Mouse (Mus musculus): ENCODE measurements at regions not wholly inside any gene's neighbourhood (a gene's known extent, or its start where the extent isn't known, plus 50 kb on each side); places are given as distances from the start of the nearest gene placed in this dataset.

DNA sequence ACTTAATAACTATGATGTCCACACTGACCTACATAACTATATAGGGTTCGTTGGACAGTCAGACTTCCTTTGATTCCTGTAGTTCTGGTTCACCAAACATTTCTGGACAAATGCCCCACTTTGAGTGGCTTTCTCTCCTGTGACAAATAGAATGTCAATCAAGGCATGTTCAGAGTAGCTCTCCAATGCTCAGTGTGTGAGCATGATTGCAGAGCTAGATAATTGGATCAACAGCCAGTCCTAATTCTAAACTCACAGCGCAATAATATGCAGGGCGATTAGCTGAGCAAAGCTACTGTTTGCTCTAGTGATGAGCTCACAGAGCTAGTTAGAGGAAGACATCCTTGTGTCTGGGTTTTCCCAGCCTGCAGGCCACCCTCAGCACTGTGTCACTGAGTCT lies 692.1 kb downstream of the Tmem132b start:
- H3K9ac ChIP-seq (ENCODE audit: low read depth, low read length) = no peak overlapping the region
- H3K36me3 ChIP-seq (ENCODE audit: insufficient read depth, low read length) = no peaks in the 10 kb centered on the region
- no peak for TF ChIP-seq CTCF (IDR thresholded peaks at IDR 0.05; ENCODE audit: low read depth)
- no peak overlapping the region for H3K4me2 ChIP-seq (ENCODE audit: low read length)
- no peaks in the 10 kb centered on the region for H3K4me1 ChIP-seq (replicated peaks; ENCODE audit: insufficient read depth, low read length)
- no peak overlapping the region for H3K4me3 ChIP-seq (replicated peaks; ENCODE audit: low read depth, low read length)
- H3K9me3 ChIP-seq (replicated peaks; ENCODE audit: low read length) = no peaks in the 10 kb centered on the region
- 85% methylated on average over 3 of the region's 3 CpGs for WGBS
- no peak overlapping the region for H3K27ac ChIP-seq
- no peaks in the 10 kb centered on the region for H3K27me3 ChIP-seq (ENCODE audit: insufficient read depth, low read length)
- no peak for ATAC-seq (replicated peaks; ENCODE audit: low FRiP score, low read depth)
- no peak for DNase-seq (ENCODE audit: low spot score)

DNA sequence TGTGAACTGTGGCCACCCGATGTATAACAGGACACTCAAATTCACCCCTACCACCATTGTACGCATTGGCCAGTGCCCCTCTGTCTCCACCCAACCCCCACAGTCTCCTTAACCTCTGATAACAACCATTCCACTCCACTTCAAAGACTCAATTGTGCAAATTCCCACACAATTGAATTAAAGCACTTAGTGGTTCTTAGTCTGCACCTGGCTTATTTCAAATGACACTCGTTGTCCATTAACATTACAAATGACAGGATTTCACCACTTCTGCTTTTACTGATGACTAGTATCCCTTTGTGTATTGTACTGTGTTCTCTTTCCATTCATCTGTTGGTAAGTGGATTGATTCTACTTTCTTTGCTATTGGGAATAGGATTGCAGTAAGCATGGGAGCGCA lies 699.2 kb downstream of the Tmem132b start:
- ATAC-seq (replicated peaks; ENCODE audit: low FRiP score, low read depth) (no peak), DNase-seq (ENCODE audit: low spot score) (no peak)
- H3K4me1 ChIP-seq (replicated peaks; ENCODE audit: insufficient read depth, low read length) = no peaks in the 10 kb centered on the region
- H3K4me3 ChIP-seq (replicated peaks; ENCODE audit: low read depth, low read length) = no peak overlapping the region
- H3K27ac ChIP-seq = no peak overlapping the region
- H3K4me2 ChIP-seq (ENCODE audit: low read length) = no peak overlapping the region
- H3K27me3 ChIP-seq (ENCODE audit: insufficient read depth, low read length) = no peaks in the 10 kb centered on the region
- TF ChIP-seq CTCF (IDR thresholded peaks at IDR 0.05; ENCODE audit: low read depth) = no peak
- WGBS = 84% methylated on average over 4 of the region's 4 CpGs
- no peaks in the 10 kb centered on the region for H3K36me3 ChIP-seq (ENCODE audit: insufficient read depth, low read length)
- H3K9me3 ChIP-seq (replicated peaks; ENCODE audit: low read length) = no peaks in the 10 kb centered on the region
- H3K9ac ChIP-seq (ENCODE audit: low read depth, low read length) = no peak overlapping the region

DNA sequence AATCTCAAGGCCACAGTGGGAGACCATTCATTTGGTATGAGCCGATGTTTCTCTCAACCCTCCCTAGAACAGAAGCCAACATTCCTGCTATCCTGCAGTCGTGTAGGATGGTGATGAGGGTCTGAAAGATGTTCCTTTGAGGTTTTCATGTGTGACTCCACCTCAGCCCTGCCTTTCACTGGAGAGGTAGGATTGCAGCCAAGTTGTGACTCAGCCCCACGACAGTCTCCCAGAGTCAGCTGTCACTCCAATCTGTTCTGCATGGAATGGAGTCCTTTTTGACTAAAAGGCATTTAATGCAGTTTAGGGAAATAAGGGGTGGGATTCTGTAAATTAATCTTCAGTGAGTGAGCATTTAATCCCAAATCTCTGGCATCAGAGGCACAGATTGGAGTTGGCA lies 706.5 kb downstream of the Tmem132b start:
- Histone ChIP-seq H3K4me1 (replicated peaks; ENCODE audit: insufficient read depth, low read length) (no peaks in the 10 kb centered on the region), H3K4me3 (replicated peaks; ENCODE audit: low read depth, low read length) (no peak overlapping the region), H3K27ac (no peak overlapping the region), H3K36me3 (ENCODE audit: insufficient read depth, low read length) (no peaks in the 10 kb centered on the region), H3K4me2 (ENCODE audit: low read length) (no peak overlapping the region), H3K27me3 (ENCODE audit: insufficient read depth, low read length) (no peaks in the 10 kb centered on the region), H3K9ac (ENCODE audit: low read depth, low read length) (no peak overlapping the region), H3K9me3 (replicated peaks; ENCODE audit: low read length) (no peaks in the 10 kb centered on the region)
- no peak for TF ChIP-seq CTCF (IDR thresholded peaks at IDR 0.05; ENCODE audit: low read depth)
- DNase-seq (ENCODE audit: low spot score) (no peak), ATAC-seq (replicated peaks; ENCODE audit: low FRiP score, low read depth) (no peak)
- WGBS = 70% methylated on average over 3 of the region's 3 CpGs

DNA sequence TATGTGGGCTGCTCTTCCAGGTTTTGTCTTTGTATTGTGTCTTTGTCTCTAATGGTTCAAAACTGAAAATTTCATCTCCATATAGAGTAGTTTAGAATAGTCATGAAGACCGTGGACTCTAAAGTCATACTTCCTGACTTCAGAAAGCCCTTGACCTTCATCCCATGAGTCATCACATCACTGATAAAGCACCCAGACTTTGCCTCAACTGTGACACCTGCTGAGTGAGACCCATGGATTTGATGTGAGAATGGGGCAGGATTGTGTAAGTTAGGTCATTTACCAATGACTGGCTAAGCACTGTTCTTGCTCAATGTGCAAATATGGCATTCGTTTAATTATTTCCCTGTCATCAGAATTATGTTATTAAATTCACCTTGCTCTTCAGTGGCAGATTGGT lies 714.2 kb downstream of the Tmem132b start:
- no peaks in the 10 kb centered on the region for H3K27me3 ChIP-seq (ENCODE audit: insufficient read depth, low read length)
- no peak overlapping the region for H3K4me2 ChIP-seq (ENCODE audit: low read length)
- no peak overlapping the region for H3K27ac ChIP-seq
- no peak for ATAC-seq (replicated peaks; ENCODE audit: low FRiP score, low read depth)
- no peak overlapping the region for H3K4me3 ChIP-seq (replicated peaks; ENCODE audit: low read depth, low read length)
- no peaks in the 10 kb centered on the region for H3K36me3 ChIP-seq (ENCODE audit: insufficient read depth, low read length)
- no peak for TF ChIP-seq CTCF (IDR thresholded peaks at IDR 0.05; ENCODE audit: low read depth)
- DNase-seq (ENCODE audit: low spot score) = no peak
- no peaks in the 10 kb centered on the region for H3K4me1 ChIP-seq (replicated peaks; ENCODE audit: insufficient read depth, low read length)
- WGBS = 87% methylated on average over 2 of the region's 2 CpGs
- H3K9ac ChIP-seq (ENCODE audit: low read depth, low read length) = no peak overlapping the region
- no peaks in the 10 kb centered on the region for H3K9me3 ChIP-seq (replicated peaks; ENCODE audit: low read length)

DNA sequence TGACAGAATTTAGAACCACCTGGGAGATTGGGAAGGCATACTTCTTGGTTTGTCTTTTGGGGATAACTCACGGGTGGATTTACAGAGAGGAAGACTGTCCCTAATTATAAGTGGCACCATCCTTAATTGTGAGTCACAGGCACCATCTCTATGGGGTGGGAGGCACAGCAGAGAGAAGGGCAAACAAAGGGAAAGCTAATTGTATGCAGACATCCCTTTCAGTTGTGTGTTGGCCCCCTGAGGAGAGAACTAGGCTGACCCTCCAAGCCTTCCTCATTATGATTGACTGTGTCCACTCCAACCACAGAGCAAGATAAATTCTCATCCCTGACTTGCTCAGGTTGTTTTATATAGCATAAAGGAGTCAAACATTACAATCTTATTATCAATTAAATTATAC lies 718.8 kb downstream of the Tmem132b start:
- DNase-seq (ENCODE audit: low spot score) (no peak), ATAC-seq (replicated peaks; ENCODE audit: low FRiP score, low read depth) (no peak)
- Histone ChIP-seq H3K9me3 (replicated peaks; ENCODE audit: low read length) (no peaks in the 10 kb centered on the region), H3K9ac (ENCODE audit: low read depth, low read length) (no peak overlapping the region), H3K4me1 (replicated peaks; ENCODE audit: insufficient read depth, low read length) (no peaks in the 10 kb centered on the region), H3K27ac (no peak overlapping the region), H3K4me3 (replicated peaks; ENCODE audit: low read depth, low read length) (no peak overlapping the region), H3K36me3 (ENCODE audit: insufficient read depth, low read length) (no peaks in the 10 kb centered on the region), H3K4me2 (ENCODE audit: low read length) (no peak overlapping the region), H3K27me3 (ENCODE audit: insufficient read depth, low read length) (no peaks in the 10 kb centered on the region)
- 75% methylated on average over 1 of the region's 1 CpGs for WGBS
- no peak for TF ChIP-seq CTCF (IDR thresholded peaks at IDR 0.05; ENCODE audit: low read depth)

DNA sequence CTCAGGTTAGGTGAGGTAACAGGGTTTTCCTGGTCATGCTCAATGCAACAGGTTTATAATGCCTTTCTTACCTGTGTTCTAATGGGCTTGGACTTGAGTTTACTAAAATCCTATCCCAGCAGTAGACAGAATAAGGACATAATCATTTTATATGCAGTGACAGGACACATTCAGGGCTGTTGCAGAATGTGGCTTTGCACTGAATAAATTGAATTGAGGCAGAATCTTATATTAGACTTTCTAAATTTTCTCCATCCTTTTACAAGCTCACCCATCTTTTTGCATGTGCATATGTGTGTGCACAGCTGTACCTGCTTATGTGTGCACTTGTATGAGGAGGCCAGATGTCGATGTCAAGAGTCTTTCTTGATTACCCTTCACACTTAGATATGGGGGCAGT lies 723.1 kb downstream of the Tmem132b start:
- no peak for ATAC-seq (replicated peaks; ENCODE audit: low FRiP score, low read depth)
- no peak overlapping the region for H3K9ac ChIP-seq (ENCODE audit: low read depth, low read length)
- H3K36me3 ChIP-seq (ENCODE audit: insufficient read depth, low read length) = no peaks in the 10 kb centered on the region
- H3K4me1 ChIP-seq (replicated peaks; ENCODE audit: insufficient read depth, low read length) = no peaks in the 10 kb centered on the region
- 61% methylated on average over 1 of the region's 1 CpGs for WGBS
- H3K9me3 ChIP-seq (replicated peaks; ENCODE audit: low read length) = no peaks in the 10 kb centered on the region
- H3K4me2 ChIP-seq (ENCODE audit: low read length) = no peak overlapping the region
- no peak for TF ChIP-seq CTCF (IDR thresholded peaks at IDR 0.05; ENCODE audit: low read depth)
- H3K27me3 ChIP-seq (ENCODE audit: insufficient read depth, low read length) = no peaks in the 10 kb centered on the region
- H3K27ac ChIP-seq = no peak overlapping the region
- DNase-seq (ENCODE audit: low spot score) = no peak
- H3K4me3 ChIP-seq (replicated peaks; ENCODE audit: low read depth, low read length) = no peak overlapping the region

DNA sequence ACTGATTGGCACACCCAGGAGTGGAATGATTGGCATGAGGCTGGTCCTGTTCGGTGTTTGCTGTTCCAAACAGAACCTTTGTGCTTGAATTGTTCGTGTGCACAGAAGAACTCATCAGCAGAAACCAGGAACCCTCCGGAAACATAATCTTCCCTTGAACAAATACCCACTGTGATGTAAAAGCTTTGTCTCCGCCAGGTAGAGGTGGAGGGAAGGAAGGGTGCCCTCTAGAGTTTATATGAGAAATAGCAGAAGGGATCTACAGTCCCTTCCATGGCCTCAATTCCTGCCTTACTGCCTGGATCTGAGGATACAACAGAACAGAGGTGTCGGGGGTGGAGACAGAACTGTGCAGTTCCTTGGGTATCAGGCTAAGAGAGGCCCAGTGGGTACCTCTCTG lies 726.3 kb downstream of the Tmem132b start:
- no peak overlapping the region for H3K4me2 ChIP-seq (ENCODE audit: low read length)
- H3K36me3 ChIP-seq (ENCODE audit: insufficient read depth, low read length) = no peaks in the 10 kb centered on the region
- TF ChIP-seq CTCF (IDR thresholded peaks at IDR 0.05; ENCODE audit: low read depth) = peak; percentile 16; the same call in 1 of the 2 replicates
- no peaks in the 10 kb centered on the region for H3K27me3 ChIP-seq (ENCODE audit: insufficient read depth, low read length)
- H3K4me1 ChIP-seq (replicated peaks; ENCODE audit: insufficient read depth, low read length) = no peaks in the 10 kb centered on the region
- ATAC-seq (replicated peaks; ENCODE audit: low FRiP score, low read depth) (no peak), DNase-seq (ENCODE audit: low spot score) (no peak)
- WGBS = 71% methylated on average over 5 of the region's 5 CpGs
- H3K27ac ChIP-seq = no peak overlapping the region
- no peaks in the 10 kb centered on the region for H3K9me3 ChIP-seq (replicated peaks; ENCODE audit: low read length)
- no peak overlapping the region for H3K4me3 ChIP-seq (replicated peaks; ENCODE audit: low read depth, low read length)
- H3K9ac ChIP-seq (ENCODE audit: low read depth, low read length) = no peak overlapping the region
